Mouse (Mus musculus): ENCODE data around the gene Sema4d. TPM values are rescaled to one million over a fixed set of nuclear protein-coding genes. Genes with fewer than 3 reads are reported as not detected.
A peak's percentile ranks its signal among the peaks of the same experiment; 100 is the strongest.

Sema4d gene
- polyA plus RNA-seq, 1 experiment: 23.0 TPM

DNA sequence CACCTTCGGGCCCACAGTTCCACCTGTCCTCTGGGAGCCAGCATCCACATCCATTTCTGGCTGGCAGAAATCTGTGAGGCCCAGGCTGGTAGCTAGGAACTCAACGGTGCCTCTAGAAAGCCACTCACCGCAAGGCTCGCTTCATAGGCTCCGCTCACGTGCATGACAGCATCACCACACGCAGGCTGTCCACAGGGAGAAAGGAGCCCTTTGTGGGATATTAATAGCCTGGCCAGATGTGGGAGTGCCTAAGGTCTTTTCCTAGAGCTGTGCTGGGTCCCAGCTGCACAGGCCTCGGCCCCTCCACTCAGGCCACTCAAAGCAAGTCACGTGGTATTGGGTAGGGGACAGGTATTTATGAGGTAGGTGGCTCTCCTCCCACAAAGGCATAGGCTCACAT is 35.1 kb downstream of the Sema4d start:
- no peak overlapping the region for H3K27ac ChIP-seq (ENCODE audit: control insufficient read depth, insufficient read depth, low read depth, low read length, poor library complexity)
- 79% methylated on average over 9 of the region's 9 CpGs for WGBS
- TF ChIP-seq CTCF (IDR thresholded peaks at IDR 0.05; ENCODE audit: control insufficient read depth, insufficient read depth, low read length) (no peak), POLR2A (IDR thresholded peaks at IDR 0.05; ENCODE audit: borderline replicate concordance, control insufficient read depth, low read depth, low read length) (no peak)
- H3K4me1 ChIP-seq (ENCODE audit: control insufficient read depth, insufficient read depth, low read length): peaks cover 12% of the 10 kb centered on the region
- H3K4me3 ChIP-seq (replicated peaks; ENCODE audit: control insufficient read depth, low read depth, low read length): no peak overlapping the region

DNA sequence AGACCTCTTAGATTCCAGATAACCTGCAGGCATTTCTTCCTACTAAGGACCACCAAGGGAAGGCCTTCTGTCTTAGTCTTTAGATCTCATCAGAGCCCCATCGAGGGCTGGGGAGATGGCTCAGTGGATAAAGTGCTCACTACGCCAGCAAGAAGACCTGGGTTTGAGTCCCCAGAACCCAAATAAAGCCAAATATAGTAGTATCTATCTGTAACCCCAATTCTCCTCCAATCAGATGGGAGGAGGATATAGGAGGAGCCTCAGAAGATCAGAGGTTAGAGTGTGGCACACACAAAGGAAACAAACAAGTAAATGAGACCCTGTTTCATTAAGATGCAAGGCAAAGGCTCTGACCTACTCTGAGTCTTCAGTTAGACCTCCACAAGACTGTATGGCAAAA is 36.4 kb downstream of the Sema4d start:
- 53% methylated on average over 2 of the region's 2 CpGs for WGBS
- Histone ChIP-seq H3K4me3 (replicated peaks; ENCODE audit: control insufficient read depth, low read depth, low read length) (no peak overlapping the region), H3K27ac (ENCODE audit: control insufficient read depth, insufficient read depth, low read depth, low read length, poor library complexity) (peak overlapping the region; percentile 54; the same call in 1 of the 2 replicates), H3K4me1 (ENCODE audit: control insufficient read depth, insufficient read depth, low read length) (peaks cover 15% of the 10 kb centered on the region)
- TF ChIP-seq POLR2A (IDR thresholded peaks at IDR 0.05; ENCODE audit: borderline replicate concordance, control insufficient read depth, low read depth, low read length) (no peak), CTCF (IDR thresholded peaks at IDR 0.05; ENCODE audit: control insufficient read depth, insufficient read depth, low read length) (no peak)

DNA sequence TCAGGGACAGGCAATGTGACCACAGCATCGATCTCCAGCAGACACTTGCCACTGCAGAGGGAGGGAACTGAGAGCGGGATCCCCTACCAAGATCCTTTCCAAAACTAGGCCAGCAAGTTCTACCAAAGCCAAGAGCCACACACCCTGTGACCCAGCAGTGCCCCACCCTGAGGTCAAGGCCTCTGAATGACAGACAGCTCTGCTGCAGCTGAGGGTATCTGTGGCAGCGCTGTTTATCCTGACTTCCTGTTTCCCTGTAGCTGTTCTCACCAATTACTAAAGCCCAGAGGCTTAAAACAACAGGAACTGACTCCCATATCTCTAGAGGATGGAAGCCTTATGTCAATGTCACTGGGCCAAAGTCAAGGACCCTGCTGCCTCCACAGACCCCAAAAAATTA is 37.0 kb downstream of the Sema4d start:
- Histone ChIP-seq H3K4me3 (replicated peaks; ENCODE audit: control insufficient read depth, low read depth, low read length) (no peak overlapping the region), H3K4me1 (ENCODE audit: control insufficient read depth, insufficient read depth, low read length) (peaks cover 15% of the 10 kb centered on the region), H3K27ac (ENCODE audit: control insufficient read depth, insufficient read depth, low read depth, low read length, poor library complexity) (peak overlapping the region; percentile 54)
- 9% methylated on average over 3 of the region's 3 CpGs for WGBS
- no peak for TF ChIP-seq POLR2A (IDR thresholded peaks at IDR 0.05; ENCODE audit: borderline replicate concordance, control insufficient read depth, low read depth, low read length)
- no peak for TF ChIP-seq CTCF (IDR thresholded peaks at IDR 0.05; ENCODE audit: control insufficient read depth, insufficient read depth, low read length)

DNA sequence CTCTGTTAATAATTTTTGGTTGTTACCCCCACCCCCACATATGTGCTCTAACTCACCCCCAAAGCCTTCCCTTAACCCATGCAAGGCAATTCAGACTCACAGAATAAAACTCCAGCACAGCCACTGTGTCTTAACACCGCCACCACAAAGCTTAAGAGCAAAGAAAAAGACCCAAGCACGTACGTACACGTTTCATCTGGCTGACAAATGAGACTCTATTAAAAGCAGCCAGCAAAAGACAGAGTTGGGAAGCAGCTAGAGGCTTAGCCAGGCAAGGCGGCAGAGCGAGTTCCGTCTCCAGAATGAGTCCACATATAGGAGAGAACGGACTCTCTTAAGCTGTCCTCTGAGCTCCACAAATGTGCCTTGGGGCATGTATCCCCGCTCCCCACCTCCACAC is 37.5 kb downstream of the Sema4d start:
- Histone ChIP-seq H3K27ac (ENCODE audit: control insufficient read depth, insufficient read depth, low read depth, low read length, poor library complexity) (peak overlapping the region; percentile 50), H3K4me1 (ENCODE audit: control insufficient read depth, insufficient read depth, low read length) (peaks cover 15% of the 10 kb centered on the region)

DNA sequence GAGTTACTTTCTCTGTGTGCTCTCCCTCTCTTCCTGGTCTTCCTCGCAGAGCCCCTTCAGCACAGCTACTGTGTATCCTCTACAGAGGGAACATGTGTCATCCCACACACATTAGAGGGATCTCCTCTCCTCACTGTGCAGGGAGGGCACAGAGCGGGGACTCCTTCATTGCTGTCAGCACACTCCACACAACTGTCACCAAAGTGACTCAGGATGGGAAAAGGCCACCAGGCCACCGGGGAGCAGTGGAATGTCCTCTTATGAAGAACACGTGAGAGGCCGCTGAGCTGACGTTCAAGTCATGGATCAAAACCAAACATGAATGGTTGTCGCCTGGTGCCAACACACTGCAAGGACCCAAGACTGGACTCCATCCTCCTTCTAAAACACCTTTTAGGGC is 38.0 kb downstream of the Sema4d start:
- TF ChIP-seq CTCF (IDR thresholded peaks at IDR 0.05; ENCODE audit: control insufficient read depth, insufficient read depth, low read length) (no peak), POLR2A (IDR thresholded peaks at IDR 0.05; ENCODE audit: borderline replicate concordance, control insufficient read depth, low read depth, low read length) (no peak)
- Histone ChIP-seq H3K27ac (ENCODE audit: control insufficient read depth, insufficient read depth, low read depth, low read length, poor library complexity) (no peak overlapping the region), H3K4me3 (replicated peaks; ENCODE audit: control insufficient read depth, low read depth, low read length) (no peak overlapping the region), H3K4me1 (ENCODE audit: control insufficient read depth, insufficient read depth, low read length) (peaks cover 17% of the 10 kb centered on the region)
- WGBS: 89% methylated on average over 7 of the region's 7 CpGs

More for the DNA sequence above, 37.5 kb downstream of the Sema4d start:
- H3K4me3 ChIP-seq (replicated peaks; ENCODE audit: control insufficient read depth, low read depth, low read length): no peak overlapping the region
- WGBS: 83% methylated on average over 9 of the region's 9 CpGs
- TF ChIP-seq POLR2A (IDR thresholded peaks at IDR 0.05; ENCODE audit: borderline replicate concordance, control insufficient read depth, low read depth, low read length) (no peak), CTCF (IDR thresholded peaks at IDR 0.05; ENCODE audit: control insufficient read depth, insufficient read depth, low read length) (no peak)

DNA sequence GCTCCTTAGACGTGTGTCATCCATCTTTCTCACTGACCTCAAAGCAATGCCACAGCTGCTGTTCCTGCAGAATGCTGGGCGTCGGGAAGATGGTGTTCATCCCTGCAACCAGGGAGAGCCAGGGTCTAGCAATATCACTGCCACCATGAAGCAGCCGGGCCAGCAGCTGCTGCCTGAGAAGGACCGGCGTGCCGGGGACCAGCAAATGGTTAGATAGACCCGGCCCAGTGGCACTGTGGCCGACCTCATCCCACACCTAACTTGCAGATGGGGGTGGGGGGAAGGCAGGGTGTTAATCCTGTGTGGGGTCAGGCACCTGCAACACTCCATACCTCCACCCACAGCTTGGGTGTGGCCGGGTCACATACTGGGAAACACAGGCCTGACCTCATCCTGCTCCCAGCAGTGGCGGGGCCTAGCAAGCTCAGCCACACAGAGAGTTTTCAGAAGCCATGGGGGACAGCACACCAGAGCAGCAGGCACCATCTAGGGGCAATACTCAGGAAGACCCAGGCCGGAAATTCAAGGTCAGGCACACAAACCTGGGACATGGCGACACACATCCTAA is 38.9 kb downstream of the Sema4d start:
- WGBS: 79% methylated on average over 13 of the region's 13 CpGs
- no peak for TF ChIP-seq POLR2A (IDR thresholded peaks at IDR 0.05; ENCODE audit: borderline replicate concordance, control insufficient read depth, low read depth, low read length)
- TF ChIP-seq CTCF (IDR thresholded peaks at IDR 0.05; ENCODE audit: control insufficient read depth, insufficient read depth, low read length): no peak
- H3K27ac ChIP-seq (ENCODE audit: control insufficient read depth, insufficient read depth, low read depth, low read length, poor library complexity): peak overlapping the region; percentile 18
- peaks cover 20% of the 10 kb centered on the region for H3K4me1 ChIP-seq (ENCODE audit: control insufficient read depth, insufficient read depth, low read length)
- H3K4me3 ChIP-seq (replicated peaks; ENCODE audit: control insufficient read depth, low read depth, low read length): no peak overlapping the region

DNA sequence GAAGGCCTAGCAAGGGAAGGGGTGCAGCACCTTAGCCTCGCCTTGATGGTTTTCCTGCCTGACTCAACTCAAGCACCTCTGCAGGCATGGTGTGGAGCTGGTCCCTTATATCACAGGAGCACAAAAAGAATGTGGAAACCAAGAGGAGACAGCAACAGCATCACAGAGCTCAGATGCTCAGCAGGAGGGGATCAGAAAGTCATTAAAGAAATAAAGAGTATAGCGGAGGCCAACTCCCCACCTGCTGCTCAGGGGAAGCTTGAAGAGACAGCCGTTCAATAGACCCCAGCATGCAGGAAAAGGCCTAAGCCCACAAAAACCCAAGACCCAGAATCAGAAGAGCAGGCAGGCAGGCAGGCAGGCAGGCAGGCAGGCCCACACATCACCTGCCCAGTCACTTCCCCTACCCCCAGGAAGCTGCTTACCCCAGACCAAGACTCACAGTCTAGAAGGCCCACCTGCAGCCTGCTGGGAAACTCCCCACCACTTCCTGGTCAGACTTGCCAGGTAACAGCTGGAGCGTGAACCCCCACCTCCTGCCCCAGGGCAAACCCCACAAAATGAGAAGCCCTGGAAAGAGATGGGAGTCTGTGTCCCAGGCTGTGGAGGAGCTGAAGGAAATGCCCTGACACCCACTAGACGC is 39.6 kb downstream of the Sema4d start:
- TF ChIP-seq POLR2A (IDR thresholded peaks at IDR 0.05; ENCODE audit: borderline replicate concordance, control insufficient read depth, low read depth, low read length) (no peak), CTCF (IDR thresholded peaks at IDR 0.05; ENCODE audit: control insufficient read depth, insufficient read depth, low read length) (no peak)
- Histone ChIP-seq H3K4me3 (replicated peaks; ENCODE audit: control insufficient read depth, low read depth, low read length) (no peak overlapping the region), H3K27ac (ENCODE audit: control insufficient read depth, insufficient read depth, low read depth, low read length, poor library complexity) (peak overlapping the region; percentile 18), H3K4me1 (ENCODE audit: control insufficient read depth, insufficient read depth, low read length) (peaks cover 21% of the 10 kb centered on the region)
- 50% methylated on average over 5 of the region's 5 CpGs for WGBS

DNA sequence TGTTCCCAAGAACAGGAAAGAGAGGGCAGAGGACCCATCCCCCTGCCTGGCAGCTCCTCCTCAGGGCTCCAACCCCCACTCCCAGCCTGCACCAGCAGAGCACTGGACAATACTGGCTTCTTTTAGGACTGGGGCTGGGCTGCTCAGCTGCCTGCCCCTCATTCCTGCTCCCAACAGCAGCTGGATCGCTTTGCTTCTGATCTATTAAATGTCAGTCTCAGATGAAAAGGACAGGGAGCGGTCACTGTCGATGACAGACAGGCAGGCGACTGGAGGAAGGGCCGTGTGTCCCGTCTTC is 40.4 kb downstream of the Sema4d start:
- Histone ChIP-seq H3K4me3 (replicated peaks; ENCODE audit: control insufficient read depth, low read depth, low read length) (no peak overlapping the region), H3K27ac (ENCODE audit: control insufficient read depth, insufficient read depth, low read depth, low read length, poor library complexity) (peak overlapping the region; percentile 33; the same call in 1 of the 2 replicates), H3K4me1 (ENCODE audit: control insufficient read depth, insufficient read depth, low read length) (peaks cover 29% of the 10 kb centered on the region)
- 86% methylated on average over 6 of the region's 6 CpGs for WGBS
- no peak for TF ChIP-seq CTCF (IDR thresholded peaks at IDR 0.05; ENCODE audit: control insufficient read depth, insufficient read depth, low read length)
